Mouse (Mus musculus) G1E (cell line): ENCODE results near the gene Nfix.

Source experiments
- CTCF ChIP-seq: IDR thresholded peaks from 2 replicates; pipeline ENCODE4 v1.5.1; 2012; ENCODE audit warnings: low read depth, low read length, inconsistent platforms, mixed read lengths
- GATA1 ChIP-seq: IDR thresholded peaks from 2 replicates; pipeline ENCODE4 v1.6.1; 2012; ENCODE audit warnings: borderline replicate concordance, low read length, inconsistent platforms, mixed read lengths
- GATA2 ChIP-seq: IDR thresholded peaks from 2 replicates; pipeline ENCODE4 v1.6.1; 2012; ENCODE audit warnings: low read depth, low read length, inconsistent platforms, borderline replicate concordance
- POLR2AphosphoS5 ChIP-seq: IDR thresholded peaks from 2 replicates; pipeline ENCODE4 v1.6.1; 2012; ENCODE audit warnings: low read depth, low read length, inconsistent platforms; ENCODE audit not compliant: insufficient replicate concordance
- TAL1 ChIP-seq: conservative IDR thresholded peaks from 2 replicates; pipeline ENCODE4 v1.6.1; 2012; ENCODE audit warnings: low read depth, low read length, inconsistent platforms, mixed read lengths

- TF ChIP-seq CTCF = no peak
- no peak for TF ChIP-seq GATA1
- no peak for TF ChIP-seq GATA2
- no peak for TF ChIP-seq TAL1
- no peak for TF ChIP-seq POLR2AphosphoS5
Observed at GRCm38 (mm10) chr8:84681476-84681875, 118.7 kb downstream of the Nfix start.
